Mouse (Mus musculus): ENCODE data around the gene Syt14.

GRCm38 (mm10) chr1:192898742-192899141 is 136.8 kb downstream of the Syt14 start:
- no peak for TF ChIP-seq CTCF (IDR thresholded peaks at IDR 0.05; ENCODE audit: low read depth)
- no peak for TF ChIP-seq EP300 (IDR thresholded peaks at IDR 0.05; ENCODE audit: low read depth)

Measured in heart, postnatal 0 days (tissue).